Mouse (Mus musculus) frontal cortex, postnatal 25 days (tissue): ENCODE measurements at regions not wholly inside any gene's neighbourhood (a gene's known extent, or its start where the extent isn't known, plus 50 kb on each side); places are given as distances from the start of the nearest gene placed in this dataset.
A peak's percentile ranks its signal among the peaks of the same experiment; 100 is the strongest.

Source experiments
- DNase-seq, 2 experiments: peaks; one replicate each; pipeline ENCODE4 v3.0.0; 2022; ENCODE audit warnings: low spot score in 2 of 2

GRCm38 (mm10) chr4:64207118-64207868 lies 160.5 kb upstream of the Tnc start:
- DNase-seq = no peak

- no peak for DNase-seq
Measured at GRCm38 (mm10) chr4:64200808-64201190, 154.0 kb upstream of the Tnc start.

GRCm38 (mm10) chr4:64200151-64200807 lies 153.5 kb upstream of the Tnc start:
- peak; percentile 5 to 17 for DNase-seq

DNA sequence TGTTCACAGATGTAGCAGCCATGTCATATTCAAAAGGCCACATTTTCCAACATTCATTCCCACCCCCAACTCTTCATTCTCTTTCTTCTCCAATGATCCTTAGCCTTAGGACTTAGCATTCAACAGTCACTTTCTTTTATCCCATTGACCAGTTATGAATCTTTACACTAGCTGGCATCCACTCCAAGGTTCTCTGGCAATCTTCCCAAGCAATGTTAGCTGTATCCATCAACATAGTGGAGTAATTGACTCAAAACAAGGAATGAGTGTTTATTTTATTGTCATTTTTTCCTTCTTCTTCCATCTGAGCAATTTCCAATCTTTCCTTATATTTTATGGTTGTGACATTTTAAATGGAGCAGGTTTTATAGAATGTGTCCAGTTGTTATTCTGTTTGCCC lies 138.2 kb upstream of the Tnc start:
- no peak for DNase-seq

DNA sequence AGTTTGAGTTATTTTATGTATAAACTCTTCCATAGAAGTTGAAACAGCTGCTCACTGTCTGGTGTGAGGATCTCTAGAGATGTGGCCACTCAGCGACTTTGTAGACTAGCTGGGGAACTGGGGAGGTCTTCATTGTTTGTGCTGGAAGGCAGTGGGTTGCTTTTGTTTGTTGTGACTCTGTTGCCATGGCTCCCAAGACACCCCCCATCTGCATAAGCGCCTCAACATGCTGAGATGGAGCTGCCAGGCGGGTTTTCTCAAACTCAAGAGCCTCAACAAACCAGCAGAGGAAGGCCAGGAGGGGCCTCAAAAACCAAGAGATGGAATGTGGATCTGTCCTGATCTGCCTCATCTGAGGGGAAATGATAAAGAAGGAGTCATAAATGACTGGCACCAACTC lies 129.1 kb upstream of the Tnc start:
- DNase-seq = no peak

DNA sequence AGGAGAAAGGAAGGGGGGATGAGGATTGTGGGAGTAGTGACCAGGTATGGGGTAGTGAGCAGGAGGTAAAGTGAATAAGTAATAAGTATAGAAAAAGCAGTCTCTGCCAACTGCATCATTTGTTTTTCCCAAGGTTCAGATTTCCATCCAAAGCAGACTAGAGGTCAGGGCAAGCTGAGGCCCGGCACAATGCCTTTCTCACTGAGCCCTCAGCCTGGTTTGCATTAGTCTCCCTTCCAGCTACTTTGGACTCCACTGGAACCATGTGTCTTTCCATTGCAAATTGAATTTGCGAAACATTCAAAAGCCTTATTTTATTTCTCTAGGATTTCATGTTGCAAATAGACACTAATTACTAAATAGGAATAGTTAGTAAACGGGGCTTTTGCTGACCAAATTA lies 124.7 kb upstream of the Tnc start:
- no peak for DNase-seq

DNA sequence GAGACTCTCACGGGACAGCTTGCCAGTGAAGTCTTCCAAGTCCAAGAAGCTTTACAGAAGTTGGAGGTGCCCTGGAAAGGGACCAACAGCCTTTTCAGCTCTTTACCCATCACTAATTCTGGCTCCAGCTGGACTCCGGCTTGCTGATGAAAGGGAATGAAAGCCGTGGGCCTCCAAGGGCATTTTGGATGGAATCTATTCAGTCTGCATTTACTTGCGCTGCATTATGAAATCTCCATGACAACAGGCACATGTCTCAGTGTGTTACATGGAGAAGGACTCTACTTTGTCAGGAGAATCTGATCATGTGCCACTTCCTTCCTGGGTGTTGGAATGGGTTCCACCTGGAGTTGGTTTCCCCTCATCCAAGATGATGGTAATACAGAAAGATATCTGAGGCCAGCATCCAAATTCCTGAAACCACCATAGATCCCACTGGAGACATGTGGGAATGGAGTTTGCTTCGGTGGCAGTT lies 102.2 kb upstream of the Tnc start:
- no peak for DNase-seq

DNA sequence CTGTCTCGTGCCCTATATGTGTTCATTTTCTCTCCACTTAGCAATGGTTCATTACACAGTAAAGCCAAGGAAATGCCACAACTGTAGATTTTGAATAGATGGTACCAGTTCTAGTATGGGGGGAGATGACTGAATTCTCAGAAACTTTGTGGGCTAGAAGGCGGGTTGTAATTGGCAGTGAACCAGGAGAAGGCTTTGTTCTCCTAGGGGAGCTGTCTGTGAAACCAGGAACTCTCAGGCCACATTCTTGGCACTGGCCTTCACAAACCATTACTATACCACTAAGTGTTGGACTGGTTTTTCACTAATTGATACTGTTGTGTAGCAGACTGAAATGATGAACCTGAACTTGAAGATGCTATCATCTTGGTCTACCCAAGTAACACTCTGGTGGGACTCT lies 99.1 kb upstream of the Tnc start:
- DNase-seq = no peak

DNA sequence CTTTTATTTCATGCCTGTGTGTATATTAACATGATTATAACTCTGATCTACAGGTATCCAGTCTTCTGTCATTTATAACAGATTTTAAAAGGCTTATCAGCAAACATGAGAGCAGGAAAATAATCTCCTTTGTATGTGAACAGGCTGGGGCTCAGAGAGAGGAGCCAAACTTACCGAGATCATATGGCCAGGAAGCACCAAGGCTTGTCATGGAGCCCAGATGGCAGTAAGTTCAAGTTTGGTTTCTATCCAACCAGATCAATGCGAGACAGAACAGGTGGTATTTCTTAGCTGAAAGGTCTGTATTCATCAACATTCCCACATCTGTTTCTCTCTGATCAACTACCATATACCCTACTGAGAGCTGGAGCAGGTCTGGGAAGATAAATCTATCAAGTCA lies 96.1 kb upstream of the Tnc start:
- no peak for DNase-seq

GRCm38 (mm10) chr4:64142356-64142787 lies 95.6 kb upstream of the Tnc start:
- DNase-seq = no peak

GRCm38 (mm10) chr4:64139836-64140235 lies 93.0 kb upstream of the Tnc start:
- DNase-seq = no peak

GRCm38 (mm10) chr4:64135036-64135435 lies 88.2 kb upstream of the Tnc start:
- DNase-seq = no peak

GRCm38 (mm10) chr4:64129290-64129689 lies 82.5 kb upstream of the Tnc start:
- DNase-seq = no peak

GRCm38 (mm10) chr4:64124387-64125088 lies 77.7 kb upstream of the Tnc start:
- DNase-seq = no peak

GRCm38 (mm10) chr4:64123675-64124074 lies 76.9 kb upstream of the Tnc start:
- no peak for DNase-seq

DNA sequence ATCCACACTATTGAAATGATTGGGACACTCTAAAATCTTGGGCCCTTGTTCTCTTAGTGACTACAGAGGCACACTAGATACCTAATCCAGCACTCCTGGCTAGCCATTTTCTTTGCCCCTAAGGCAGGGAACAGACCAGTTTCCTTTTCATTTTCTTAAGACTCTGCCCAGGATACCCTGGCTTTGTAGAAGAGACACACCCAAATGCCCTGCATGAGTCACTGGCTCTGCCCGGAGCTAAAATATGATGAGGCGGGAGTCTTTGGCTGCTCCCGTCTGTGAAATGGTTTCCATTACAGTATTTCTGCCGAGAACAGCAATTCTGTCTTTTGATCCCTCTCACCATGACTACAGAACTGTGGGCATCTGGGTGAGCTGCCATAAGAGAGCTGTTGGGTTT lies 51.4 kb upstream of the Tnc start:
- no peak for DNase-seq
